Mouse (Mus musculus) stomach, postnatal 0 days (tissue): Measurements from ENCODE around the gene Gm3453.
"Not testable (repeated sequence)": the region's sequence is repeated elsewhere in the genome, so short reads cannot be mapped to it uniquely, and the experiment has no call there.

ENCODE experiments used
- CTCF ChIP-seq: IDR thresholded peaks from 2 replicates; pipeline ENCODE4 v1.5.1; 2016; ENCODE audit warnings: antibody characterized with exemption, low read depth, mild to moderate bottlenecking, moderate library complexity
- EP300 ChIP-seq: optimal IDR thresholded peaks from 2 replicates; pipeline ENCODE3; 2016; ENCODE audit warnings: antibody characterized with exemption

- not testable (repeated sequence) for TF ChIP-seq CTCF, EP300
These were observed at the start of gene Gm3453 for GRCm38 (mm10) chr14:5979037-5979436.
